Mouse (Mus musculus) R1 (cell line): ENCODE results near the gene Cfap65.

ENCODE experiments used
- DNase-seq: peaks from one replicate; pipeline ENCODE4 v3.0.0-alpha.2; 2018; ENCODE audit warnings: low read depth, low spot score

Cfap65 gene

DNA sequence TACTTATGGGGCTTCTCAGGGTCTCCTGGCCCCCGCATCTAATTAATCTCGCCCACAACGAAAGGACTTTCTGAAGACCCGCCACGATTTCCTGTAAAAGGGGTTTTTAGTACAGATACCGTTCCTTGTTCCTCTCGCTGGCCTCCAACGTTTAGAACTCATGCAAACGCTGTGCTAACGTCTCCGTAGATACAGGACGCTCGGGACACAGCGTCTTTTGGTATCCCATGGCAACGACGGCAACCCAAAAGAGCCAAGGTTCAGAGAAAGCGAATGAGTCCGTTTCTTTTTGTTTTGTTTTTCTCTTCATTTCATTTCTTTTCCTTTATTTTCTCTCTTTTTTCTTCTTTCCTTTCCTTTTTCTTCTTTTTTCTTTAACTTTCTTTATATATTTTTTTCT is at the start of gene Cfap65:
Gene Cfap65, minus strand, starts transcription at position 198 of the 400 bp plus-strand sequence.
- peak; percentile 74 for DNase-seq

DNA sequence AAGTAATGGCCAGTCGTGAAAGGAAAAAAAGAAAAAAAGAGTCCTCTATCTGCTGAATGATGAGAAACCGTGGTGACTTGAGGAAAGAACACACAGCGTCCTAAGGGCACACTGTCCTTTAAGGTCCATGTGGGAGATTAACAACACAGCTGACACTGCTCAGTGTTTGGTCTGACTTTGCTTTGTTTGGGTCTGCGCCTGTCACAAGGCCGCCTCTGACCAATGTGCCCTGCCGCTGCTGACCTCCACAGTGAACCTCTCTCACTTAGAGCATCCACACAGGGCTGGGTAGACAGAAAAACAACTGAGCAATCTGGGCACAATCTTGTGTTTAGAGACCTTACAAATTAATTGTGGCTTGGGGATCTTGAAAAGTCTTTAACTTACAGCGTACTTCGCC is 41.6 kb upstream of the Cfap65 start:
- no peak for DNase-seq

DNA sequence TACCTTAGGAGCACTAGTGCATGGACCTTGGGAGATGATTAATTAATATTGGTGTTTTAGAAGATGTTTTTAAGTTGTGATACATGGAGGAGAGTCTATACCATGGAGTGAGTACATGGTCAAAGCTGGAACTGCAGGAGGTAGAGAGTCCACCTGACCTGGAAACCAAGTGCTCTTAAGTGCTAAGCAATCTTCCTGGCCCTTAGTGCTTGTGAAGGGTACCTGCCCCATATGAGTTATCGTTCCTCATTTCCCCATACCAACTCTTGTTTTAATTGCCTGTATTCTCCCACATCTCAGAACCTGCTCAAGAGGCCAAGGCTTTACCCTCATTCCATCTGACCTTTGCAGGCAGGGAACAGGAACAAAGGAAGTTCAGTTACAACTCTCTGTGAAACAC is 40.5 kb upstream of the Cfap65 start:
- no peak for DNase-seq

DNA sequence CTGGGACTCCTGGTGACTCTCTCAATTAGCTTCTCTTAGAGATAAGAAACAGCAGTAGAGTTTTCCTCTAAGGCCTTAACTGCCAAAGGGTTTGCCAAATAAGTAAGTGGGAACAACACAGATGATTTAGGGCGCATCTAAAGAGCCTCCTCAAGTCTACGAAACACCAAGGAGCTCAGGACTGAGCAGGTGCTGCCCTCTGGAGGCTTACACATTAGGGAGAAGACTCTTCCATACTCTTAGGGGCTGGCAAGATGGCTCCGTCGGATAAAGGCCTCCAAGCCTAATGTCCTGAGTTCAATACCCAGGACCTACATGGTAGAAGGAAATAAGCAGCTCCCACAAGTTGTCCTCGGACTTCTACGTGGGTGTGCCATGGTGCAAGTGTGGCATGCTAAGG is 38.2 kb upstream of the Cfap65 start:
- DNase-seq, result peak; percentile 21

DNA sequence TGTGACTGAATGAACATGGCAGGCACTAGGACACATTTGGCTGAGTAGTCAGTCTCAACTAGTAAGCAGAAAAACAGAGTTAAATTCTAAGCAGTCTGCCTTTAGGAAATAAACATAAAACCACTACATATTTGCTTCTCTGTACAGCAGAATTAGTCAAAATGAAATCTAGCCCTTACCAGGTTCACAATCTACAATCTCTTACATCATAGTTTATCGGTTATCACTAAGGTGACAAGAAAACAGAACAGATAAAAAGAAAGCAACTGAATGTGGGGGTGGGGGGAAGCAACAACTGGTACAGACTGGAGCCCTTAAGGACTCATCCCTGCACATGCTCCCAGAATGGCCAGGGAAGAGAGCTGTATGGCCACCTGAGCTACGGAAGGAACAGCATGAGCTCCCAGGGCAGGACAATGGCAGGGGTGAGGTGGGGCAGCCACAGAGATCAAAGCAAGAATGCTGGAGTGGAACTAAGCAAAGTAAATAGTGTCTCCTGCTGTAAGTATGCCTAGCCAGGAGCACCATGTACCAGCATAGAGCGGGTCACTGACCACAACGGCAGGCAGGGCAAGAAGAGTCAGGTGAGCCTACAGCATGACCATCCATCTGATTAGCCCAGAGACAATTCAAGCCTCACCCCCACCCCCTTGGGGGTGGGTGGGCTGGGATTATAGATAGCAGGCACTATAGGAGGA is 36.1 kb upstream of the Cfap65 start:
- peak; percentile 54 for DNase-seq

DNA sequence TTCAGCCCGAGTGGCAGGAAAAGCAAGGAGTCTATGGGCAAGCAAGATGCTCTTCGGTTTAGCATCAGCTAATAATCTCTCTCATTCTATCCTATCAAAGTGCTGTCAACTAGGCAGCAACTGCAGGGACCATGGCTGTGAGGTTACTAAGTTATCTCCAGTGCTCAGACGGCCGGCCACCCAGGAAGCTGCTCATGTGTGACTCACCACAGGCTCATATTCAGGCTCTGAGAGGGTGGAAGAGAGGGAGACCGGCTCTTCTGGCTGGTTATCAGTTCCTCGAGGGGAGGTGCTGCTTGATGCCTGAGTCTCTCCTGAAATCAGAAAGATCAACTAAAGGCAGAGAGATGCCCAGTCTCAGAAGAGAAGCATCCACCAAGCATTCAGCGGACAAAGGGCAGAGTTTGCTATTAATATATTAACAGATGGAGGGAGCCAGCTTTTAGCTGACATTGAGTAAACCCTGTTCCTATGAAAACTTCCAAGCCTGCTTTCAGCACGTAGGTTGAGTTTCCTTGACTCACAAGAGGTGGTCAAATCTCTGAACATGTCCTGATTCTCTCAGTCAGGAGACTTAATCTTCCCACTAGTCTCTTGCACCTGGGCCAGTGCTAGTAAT is 32.7 kb upstream of the Cfap65 start:
- DNase-seq, result no peak

DNA sequence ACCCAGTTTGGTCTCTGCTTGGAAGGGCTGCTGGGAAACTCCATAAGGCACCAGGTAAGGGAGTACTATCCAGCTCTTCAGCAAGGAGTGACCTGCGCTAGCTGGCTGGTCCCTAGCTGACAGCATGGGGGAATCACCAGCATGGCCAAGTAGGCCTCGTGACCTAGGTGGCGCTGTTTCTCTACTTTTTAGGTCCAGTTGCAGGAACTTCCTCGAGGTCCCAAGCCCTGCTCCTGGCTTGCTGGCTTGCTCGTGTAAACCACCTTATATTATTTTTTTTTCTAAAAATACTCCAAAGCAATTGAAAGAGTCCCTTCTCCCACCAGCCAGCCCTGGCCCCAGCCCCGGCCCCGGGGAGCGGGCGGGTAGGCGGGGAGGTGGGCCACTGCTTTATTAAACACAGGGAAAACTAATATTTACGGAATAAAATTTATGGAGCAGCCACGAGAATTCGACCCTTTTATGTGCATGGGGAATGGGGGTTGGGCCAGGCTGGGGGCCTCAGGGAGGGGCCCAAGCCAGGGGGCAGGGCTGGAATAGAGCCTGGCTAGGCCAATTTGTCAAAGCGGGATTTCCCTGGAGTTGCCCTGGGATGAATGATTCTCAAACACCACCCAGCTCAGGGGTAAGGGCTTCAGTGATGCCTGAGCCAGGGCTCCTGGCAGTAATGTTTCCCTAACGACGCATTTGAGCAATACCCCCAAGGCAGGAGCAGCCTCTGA is 29.3 kb upstream of the Cfap65 start:
- peak; percentile 76 for DNase-seq

DNA sequence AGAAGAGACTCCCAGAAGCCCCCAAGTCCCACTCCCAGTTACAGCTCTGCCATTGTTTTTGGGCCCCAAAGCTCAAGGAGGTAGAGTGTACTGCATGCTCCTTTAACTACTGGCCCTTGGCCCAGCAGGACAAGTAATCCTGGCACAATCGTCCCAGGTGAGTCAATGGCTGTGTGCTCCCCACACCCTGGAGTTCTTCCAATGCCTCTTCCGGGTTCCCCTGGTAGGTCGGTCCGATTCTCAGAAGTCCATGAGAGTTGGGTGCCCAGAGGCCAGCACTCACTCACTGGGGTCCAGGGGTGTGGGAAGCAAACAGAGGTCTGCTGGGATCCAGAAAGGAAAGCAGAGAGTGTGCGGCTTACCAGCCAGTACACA is 27.4 kb upstream of the Cfap65 start:
- no peak for DNase-seq

DNA sequence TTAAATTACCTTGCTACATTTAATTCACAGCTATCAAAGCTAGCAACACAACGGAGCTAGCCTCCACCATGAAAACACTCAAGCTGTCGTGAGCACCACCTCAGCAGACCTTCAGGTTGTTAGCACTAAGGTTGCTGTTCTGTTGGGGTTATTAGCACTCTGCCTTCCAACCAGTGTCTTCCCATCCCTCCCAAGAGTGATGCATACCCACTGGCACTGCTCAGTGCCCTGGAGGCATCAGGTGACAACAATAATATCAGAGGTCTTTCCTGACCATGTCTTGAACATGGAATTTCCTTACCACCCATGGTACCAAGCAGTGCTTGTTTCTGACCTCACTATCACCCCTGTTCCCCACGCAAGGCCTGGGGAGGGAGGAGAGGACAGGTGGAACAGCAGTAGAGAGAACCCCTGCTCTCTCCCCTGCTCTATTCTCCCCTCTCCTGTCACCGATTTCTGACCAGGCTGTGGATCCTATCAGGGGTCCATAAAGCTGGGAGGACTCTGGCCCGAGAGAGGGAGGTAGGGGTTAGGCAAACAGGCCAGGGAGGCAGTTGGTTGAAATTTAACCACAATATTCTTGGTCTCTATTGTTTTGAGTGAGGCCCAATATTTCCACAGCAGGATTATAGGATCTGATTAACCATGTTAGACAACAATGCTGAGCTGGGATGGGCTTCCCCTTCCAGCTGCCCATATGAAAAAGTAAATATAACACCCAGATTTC is 26.9 kb upstream of the Cfap65 start:
- DNase-seq, result no peak

DNA sequence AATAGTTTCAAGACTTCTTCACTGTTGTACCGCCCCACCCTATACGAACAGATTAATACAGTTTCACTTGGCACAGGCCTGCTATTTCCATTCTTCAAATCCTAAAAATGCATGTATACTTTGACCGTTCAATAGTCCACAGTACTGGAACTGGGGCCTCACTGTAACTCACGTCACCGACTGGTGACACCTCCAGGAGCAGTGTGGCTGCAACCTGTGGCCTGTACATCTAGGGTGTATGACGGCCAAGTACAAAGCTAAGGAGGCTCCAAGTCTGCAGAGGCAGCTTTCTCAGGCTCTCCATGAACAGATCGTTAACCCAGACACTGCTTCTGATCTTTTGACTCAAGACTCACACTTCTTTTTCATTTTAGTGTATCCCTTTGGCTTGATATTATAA is 26.3 kb upstream of the Cfap65 start:
- DNase-seq, result no peak

DNA sequence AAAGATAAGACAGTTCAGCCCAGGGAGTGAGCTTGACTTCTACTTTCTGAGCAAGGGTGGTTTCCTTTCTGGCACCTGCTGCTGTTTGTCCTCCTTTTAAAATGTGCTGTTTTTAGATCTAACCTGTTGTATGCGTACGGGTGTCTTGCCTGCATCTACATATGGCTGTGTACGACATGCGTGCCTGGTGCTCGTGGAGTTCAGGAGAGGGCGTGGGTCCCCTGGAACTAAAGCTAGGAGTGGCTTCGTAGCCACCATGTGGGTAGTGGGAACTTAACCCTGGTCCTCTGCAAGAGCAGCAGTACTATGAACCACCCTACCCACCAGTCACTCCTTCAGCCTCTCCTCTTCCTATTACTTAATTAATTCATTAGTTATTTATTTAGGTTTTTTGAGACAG is 24.7 kb upstream of the Cfap65 start:
- DNase-seq, result no peak

DNA sequence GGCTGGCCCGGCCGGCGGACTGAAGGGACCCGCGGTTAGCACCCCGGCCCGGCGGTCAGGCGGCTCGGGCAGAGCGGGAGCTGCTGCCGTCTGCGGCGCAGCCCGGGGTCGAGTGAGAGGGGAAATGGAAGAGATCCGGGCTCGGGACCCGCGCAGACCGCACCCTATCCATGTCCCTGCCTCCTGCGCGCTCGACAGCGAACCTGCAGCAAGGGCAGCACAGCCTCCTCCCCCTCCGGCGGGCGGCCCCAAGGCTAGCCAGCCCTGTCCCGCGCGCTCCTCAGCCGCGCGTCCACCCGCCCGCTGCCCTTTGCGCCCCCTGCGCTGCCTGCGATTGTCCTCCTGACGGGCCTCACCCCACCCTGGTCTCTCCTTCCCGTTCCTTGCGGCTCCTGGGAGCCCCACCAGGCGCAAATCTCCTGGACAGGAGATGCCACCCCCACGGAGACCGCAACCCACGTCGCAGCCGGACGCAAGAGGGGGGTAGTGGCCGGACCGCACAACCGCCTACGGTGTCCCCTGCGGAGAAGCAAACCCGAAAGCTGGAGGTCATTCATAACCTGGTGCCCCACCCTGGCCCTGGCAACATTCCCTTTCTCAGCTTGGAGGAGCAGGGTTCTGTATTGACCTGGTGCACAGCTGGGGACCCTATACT is 16.3 kb upstream of the Cfap65 start, which contains the start of gene Ihh:
Gene Ihh, minus strand, starts transcription at position 117 of the 655 bp plus-strand sequence.
- DNase-seq, result peak; percentile 35

DNA sequence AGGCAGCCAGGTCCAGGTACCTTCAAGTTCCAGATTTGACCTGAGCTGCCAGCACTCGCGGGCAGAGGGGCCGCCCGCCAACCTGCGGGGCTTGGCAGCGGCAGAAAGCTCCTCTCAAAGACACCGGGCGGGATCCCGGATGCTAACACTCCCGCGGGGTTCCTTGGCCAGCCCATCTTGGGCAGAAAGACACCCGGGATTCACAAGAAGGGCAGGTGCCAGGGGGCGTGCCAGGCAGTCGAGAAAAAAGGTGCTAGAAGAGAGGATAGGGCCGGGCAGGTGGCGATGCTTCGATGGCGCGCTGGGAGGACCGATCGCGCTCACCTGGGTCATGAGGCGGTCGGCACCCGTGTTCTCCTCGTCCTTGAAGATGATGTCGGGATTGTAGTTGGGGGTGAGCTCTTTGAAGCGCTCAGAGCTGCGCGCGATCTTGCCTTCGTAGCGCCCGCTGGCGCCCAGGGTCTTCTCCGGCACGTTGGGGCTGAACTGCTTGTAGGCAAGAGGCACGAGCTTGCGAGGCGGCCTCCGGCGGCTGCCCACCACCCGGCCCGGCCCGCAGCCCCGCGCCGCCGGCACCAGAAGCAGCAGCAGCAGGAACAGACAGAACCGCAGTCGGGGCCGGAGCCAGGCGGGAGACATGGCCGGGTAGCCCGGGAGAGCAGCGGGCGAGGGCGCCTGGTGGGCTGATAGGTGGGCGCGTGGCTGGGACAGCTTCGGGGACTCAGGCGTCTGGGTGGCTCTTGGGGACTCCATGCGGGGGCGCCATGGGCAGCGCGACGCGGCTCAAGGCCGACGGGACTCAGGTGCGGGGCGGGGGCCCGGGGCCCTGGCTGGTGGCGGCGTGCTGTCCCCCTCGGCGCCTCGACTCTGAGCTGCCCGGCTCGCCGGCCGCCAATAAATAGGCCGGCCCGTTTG is 15.4 kb upstream of the Cfap65 start:
- peak; percentile 36 for DNase-seq

DNA sequence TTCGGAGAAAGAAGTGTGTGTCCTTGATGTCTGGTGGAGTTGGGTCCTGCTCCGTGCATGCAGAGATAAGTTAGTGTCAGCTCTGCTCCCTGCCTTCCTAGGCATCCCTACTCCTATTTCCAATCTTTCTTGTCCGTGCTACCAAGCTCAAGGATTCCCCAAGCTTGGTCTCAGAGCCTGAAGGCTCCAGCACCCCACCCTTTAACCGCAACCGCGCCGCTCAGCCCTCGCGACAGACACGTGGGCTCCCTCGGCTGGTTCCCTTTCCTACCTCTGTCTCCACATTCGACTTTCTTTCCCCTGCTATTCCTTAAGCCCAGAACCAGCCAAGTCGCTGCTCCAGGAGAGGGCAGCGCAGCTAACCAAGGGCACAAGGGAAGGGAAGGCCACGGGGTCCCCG is 14.7 kb upstream of the Cfap65 start:
- peak; percentile 34 for DNase-seq

DNA sequence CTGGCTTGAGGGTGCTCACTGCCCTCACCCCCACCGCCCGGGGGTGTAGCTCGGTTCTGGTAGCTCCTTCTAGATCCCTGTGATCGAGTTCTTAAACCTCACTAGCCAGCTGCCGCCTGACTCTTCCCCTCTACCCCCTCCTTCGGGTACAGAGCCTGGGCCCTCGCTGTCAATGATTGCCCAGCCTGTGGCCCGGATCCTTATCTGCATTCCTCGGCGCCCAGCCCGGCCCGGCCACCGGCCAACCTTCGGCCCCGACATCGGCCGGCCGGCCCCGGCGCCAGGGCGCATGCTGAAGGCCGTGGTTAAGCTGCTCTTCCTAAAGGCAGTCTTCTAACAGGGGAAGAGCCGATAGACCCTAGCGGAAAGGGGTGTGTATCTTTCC is 14.3 kb upstream of the Cfap65 start:
- no peak for DNase-seq

DNA sequence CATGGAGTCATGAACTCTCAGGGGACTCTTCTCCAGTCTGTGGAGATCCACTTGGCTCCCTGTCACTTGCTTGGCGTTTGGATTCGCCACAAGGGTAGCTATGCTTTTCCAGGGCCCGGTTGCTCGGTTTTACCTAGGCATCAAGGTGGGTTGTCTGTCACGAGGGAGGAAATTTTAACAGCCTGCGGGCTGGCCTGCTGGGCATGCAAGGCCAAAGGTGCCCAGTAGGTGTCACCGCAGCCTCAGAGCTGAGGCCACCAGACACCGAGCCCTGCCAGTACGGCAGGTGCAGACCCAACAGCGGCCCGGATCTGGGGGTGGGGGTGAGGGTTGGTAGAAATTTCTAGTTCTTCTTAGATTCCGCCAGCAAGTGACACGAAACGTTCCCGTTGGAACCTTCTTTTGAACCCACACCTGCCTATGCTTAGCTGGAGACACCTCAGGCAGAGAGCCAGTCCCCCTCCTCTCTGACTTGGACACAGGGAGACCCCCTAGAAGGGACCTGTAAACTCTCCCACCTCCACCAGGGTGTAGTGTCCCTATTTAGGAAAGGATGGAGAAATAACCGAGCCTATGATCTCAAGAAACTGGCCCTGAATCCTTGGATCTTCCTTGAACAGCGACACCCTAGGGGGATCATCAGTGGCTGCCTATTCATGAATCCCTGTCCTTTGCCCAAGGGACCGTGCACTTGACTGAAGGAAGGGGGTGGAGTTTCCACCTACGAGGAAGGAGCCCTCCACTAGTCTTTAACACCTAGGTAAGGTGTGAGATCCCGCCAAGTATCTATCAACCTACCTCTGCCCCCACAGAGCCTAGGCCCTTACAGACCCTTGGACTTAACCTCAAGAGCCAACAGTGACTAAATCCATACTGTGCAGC is 13.6 kb upstream of the Cfap65 start:
- DNase-seq, result peak; percentile 75

DNA sequence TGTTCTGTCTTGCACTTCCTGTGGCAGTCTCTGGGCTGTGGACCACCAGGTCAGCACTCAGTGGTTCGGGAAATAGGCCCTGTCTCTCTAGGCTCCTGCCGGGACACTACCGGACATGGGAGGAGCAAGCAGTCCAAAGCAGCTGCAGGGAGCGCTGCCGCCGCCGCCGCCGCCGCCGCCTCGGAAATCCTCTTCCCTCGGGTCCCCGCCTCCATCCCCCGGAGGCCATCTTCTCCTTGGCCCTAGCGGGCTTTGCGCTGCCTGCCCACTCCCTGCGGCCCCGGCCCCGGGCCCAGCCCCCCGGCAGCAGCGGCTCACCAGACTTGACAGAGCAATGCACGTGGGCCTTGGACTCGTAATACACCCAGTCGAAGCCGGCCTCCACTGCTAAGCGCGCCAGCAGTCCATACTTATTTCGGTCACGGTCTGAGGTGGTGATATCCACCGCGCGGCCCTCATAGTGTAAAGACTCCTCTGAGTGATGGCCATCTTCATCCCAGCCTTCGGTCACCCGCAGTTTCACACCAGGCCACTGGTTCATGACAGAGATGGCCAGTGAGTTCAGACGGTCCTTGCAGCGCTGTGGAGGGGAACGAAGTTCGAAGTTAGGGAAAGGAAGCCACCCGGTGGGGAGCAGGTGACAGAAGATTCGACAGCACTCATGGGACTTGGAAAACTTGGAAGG is 12.7 kb upstream of the Cfap65 start:
- peak; percentile 26 for DNase-seq

DNA sequence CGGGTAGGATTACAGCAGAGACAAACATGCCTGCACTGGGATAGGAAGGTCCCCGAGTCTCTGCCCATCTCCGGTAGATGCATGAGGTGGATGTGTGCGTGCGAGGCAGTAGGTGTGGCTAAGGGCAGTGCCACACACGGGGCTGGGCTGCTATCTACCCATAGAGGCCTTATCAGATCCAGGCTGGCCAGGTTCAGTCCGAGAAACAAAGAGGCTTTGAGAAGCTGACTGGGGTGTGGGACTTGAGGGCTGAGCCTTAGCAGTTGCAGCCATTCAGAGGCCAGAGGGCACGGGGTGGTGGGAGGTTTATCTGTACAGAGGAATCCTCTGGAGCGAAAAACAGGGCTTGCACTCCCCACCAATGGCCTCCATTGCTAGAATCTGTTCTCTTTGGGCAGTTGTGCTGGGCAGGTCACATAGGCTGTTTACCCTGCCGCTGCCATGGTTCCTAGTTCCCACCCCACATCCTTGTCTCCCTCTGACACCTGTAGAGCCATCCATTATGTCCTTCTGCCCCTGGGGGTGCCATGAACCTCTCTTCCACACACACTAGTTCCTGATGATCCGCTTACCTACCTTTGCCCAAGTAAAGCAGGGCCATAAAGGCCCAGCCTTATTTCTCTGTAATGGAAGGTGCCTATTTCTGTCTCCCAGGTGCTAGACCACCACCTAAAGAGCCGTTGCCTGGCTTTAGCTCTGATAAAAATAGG is 6.4 kb upstream of the Cfap65 start:
- DNase-seq, result no peak
